Mouse (Mus musculus): ENCODE measurements around the gene Fermt1. TPM values are rescaled to one million over a fixed set of nuclear protein-coding genes. Genes with fewer than 3 reads are reported as not detected.

Fermt1 gene
- polyA plus RNA-seq (2016; fragmentation: Nextera tagmentation; extraction: Ambion mirVana): 20.2 and 22.7 TPM in 2 replicates

DNA sequence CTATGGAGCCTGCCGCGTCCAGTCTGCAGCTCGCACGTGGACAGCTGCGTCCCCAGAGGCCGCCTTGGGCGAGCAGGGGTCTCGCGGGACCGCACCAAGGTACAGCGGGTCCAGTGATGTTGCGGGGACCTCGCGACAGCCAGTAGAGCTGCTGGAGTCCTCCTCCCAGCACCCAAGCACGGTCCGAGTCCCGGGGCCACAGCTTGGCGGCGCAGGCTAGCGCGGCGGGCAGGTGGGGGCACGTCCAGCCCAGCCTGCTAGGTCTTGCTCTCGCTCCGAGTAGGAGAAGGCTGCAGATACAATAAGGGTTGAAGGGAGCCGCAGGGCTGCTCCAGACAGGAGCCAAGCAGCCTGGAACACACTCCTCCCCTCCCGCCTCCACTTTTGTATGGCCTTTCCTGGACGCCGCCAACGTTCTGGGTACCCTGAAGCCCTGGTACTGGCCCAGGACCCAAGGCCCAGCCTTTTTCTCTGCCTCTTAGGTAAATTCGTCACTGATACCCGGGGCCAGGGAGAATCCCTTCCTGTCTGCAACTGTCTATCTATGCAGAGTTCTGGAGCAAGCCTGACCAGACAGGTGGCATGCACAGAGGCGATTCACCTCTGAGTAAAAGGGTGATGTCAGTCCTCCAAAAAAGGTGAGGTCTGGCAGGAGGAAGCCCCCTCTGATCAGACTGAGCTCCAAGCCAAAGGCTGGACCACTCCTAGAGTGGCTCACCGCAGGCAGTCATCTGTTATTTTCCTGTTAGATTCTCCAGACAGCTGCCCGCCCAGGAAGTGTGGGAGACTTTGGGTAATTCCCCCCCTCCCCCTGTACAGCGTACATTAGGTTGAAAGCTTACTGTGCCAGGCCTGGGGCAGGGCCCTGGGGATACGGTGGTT is at the start of gene Fermt1:
TSS of gene Fermt1 (minus strand) at position 581 of the 882 bp plus-strand sequence.
- WGBS: 3% methylated on average over 37 of the region's 37 CpGs
- H3K27ac ChIP-seq (replicated peaks): peak within 1 kb of the TSS; percentile 75

DNA sequence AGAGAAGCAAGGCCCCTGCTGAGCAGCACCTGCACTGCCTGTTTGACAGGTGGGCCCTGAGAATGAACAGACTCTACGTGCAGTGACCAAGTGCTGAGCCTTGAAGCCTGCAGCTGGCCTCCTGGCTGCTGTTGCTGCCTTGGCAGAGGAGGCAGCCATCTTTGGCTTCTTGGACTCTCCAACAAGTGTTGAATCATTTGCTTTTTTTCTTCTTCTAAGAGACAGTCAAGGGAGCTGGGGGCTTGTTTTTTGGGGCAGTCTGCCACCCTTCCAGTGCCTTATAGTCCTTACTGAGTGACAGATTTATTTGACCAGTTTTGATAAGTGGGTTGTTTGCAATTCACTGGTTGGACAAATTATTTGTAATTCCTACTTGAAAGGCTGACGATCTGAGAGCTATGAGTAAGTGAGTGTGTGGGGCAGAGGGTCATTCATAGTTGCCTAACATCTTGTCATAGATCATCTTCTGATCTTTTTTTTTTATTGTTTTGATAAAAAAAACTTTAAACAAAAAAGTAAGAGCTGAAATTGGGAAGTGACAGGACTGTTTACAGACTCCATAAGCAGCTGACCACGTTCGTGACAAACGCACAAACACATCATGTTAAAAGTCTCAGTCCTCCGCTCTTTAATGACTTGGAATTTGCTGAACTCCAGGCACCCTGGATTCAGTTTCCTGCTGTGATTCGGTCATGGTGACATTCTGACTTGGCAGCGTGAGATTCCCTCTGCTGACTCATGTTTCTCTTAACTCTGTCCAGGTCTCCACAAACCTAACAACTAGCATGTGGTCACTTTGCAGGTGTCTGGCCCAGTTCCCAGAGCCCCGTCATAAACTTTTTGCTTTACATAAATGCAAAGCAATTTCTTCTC is 47.2 kb upstream of the Fermt1 start:
- H3K9me3 ChIP-seq: no peaks in the 10 kb centered on the region
- no peak overlapping the region for H3K4me3 ChIP-seq
- WGBS: 60% methylated on average over 9 of the region's 9 CpGs
- no peaks in the 10 kb centered on the region for H3K4me1 ChIP-seq
- no peaks in the 10 kb centered on the region for H3K27me3 ChIP-seq (replicated peaks; ENCODE audit: low read depth, poor library complexity, severe bottlenecking)
- no peaks in the 10 kb centered on the region for H3K36me3 ChIP-seq (replicated peaks)
- H3K27ac ChIP-seq (replicated peaks): no peak overlapping the region
- DNase-seq (ENCODE audit: low spot score): no peak

More for the DNA sequence above, at the start of gene Fermt1:
- H3K4me3 ChIP-seq: peak within 1 kb of the TSS; percentile 57
- DNase-seq (ENCODE audit: low spot score): peak; percentile 65
- no peaks in the 10 kb centered on the region for H3K36me3 ChIP-seq (replicated peaks)
- H3K9me3 ChIP-seq: no peaks in the 10 kb centered on the region
- peaks cover 60% of the 10 kb centered on the region for H3K27me3 ChIP-seq (replicated peaks; ENCODE audit: low read depth, poor library complexity, severe bottlenecking)
- H3K4me1 ChIP-seq: peaks cover 14% of the 10 kb centered on the region

DNA sequence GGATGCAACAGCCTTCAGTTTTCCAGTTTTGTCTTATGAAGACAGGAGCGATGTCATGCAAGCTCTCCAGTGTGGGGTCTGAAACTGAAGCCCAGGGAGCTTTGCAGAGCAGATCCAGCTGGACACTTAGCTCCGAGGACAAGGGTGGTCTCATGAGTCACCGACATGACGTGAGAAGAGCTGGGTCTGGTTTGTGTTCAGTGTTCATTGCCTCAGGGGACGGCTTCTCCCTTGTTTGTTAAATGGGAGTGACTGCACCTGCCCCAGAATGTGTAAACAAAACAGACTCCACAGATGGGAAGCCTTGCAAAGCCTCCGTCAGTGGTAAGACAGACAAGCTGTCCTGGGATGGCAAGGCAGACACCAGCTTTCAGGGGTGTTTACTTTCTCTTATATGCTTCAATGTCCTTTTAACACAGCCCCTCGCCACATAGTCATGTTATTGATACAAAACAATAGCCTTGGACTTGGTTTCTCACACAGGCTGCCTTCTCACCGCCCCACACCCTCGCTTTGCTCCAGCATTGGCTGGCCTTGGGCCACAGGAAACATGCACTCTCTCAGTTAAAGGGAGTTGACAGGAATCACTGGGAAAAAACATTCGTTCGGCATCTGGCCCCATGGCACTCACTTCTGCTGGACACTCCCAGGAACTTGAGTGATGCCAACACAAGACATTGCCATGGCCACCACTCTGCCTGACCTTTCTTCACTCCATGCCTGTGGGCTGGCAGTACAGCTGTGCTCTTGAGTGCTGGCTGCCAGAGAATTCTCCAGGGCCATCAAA is 44.3 kb upstream of the Fermt1 start:
- Histone ChIP-seq H3K9me3 (no peaks in the 10 kb centered on the region), H3K36me3 (replicated peaks) (no peaks in the 10 kb centered on the region), H3K4me3 (no peak overlapping the region), H3K4me1 (no peaks in the 10 kb centered on the region), H3K27me3 (replicated peaks; ENCODE audit: low read depth, poor library complexity, severe bottlenecking) (no peaks in the 10 kb centered on the region), H3K27ac (replicated peaks) (no peak overlapping the region)
- no peak for DNase-seq (ENCODE audit: low spot score)
- 59% methylated on average over 11 of the region's 11 CpGs for WGBS

- Histone ChIP-seq H3K27me3 (replicated peaks; ENCODE audit: low read depth, poor library complexity, severe bottlenecking) (no peaks in the 10 kb centered on the region), H3K4me1 (no peaks in the 10 kb centered on the region), H3K36me3 (replicated peaks) (no peaks in the 10 kb centered on the region), H3K9me3 (no peaks in the 10 kb centered on the region), H3K4me3 (no peak overlapping the region), H3K27ac (replicated peaks) (no peak overlapping the region)
- no peak for DNase-seq (ENCODE audit: low spot score)
- WGBS: 88% methylated on average over 2 of the region's 2 CpGs
These were observed 27.6 kb upstream of the Fermt1 start for GRCm38 (mm10) chr2:132973346-132973745.

GRCm38 (mm10) chr2:132970772-132971173 is 25.1 kb upstream of the Fermt1 start:
- no peaks in the 10 kb centered on the region for H3K36me3 ChIP-seq (replicated peaks)
- H3K9me3 ChIP-seq: no peaks in the 10 kb centered on the region
- no peak overlapping the region for H3K4me3 ChIP-seq
- H3K27ac ChIP-seq (replicated peaks): no peak overlapping the region
- 43% methylated on average over 4 of the region's 4 CpGs for WGBS
- no peaks in the 10 kb centered on the region for H3K27me3 ChIP-seq (replicated peaks; ENCODE audit: low read depth, poor library complexity, severe bottlenecking)
- no peak for DNase-seq (ENCODE audit: low spot score)
- H3K4me1 ChIP-seq: no peaks in the 10 kb centered on the region

GRCm38 (mm10) chr2:132957786-132958185 is 12.1 kb upstream of the Fermt1 start:
- Histone ChIP-seq H3K27me3 (replicated peaks; ENCODE audit: low read depth, poor library complexity, severe bottlenecking) (no peaks in the 10 kb centered on the region), H3K27ac (replicated peaks) (no peak overlapping the region), H3K4me1 (no peaks in the 10 kb centered on the region), H3K9me3 (no peaks in the 10 kb centered on the region), H3K4me3 (no peak overlapping the region), H3K36me3 (replicated peaks) (no peaks in the 10 kb centered on the region)
- 62% methylated on average over 1 of the region's 1 CpGs for WGBS
- no peak for DNase-seq (ENCODE audit: low spot score)

DNA sequence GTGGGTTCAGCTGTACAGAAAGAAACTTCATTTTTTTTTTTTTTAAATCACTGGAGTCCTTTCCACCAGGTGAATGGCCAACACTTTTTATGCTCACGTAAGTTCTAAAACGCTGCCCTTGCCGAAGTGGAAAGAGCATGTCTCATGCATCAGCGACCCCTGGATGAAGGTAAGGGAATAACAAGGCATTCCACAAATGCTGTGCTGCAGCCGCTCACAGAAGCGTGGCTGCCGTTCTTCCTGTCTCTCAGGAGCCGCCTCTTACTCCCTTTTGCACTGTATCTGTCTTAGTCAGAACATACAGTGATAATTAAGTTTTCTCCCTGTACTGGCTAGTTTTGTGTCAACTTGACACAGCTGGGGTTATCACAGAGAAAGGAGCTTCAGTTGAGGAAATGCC is 6.5 kb upstream of the Fermt1 start:
- Histone ChIP-seq H3K9me3 (no peaks in the 10 kb centered on the region), H3K4me1 (no peaks in the 10 kb centered on the region), H3K4me3 (no peak overlapping the region), H3K27me3 (replicated peaks; ENCODE audit: low read depth, poor library complexity, severe bottlenecking) (peaks cover 13% of the 10 kb centered on the region), H3K27ac (replicated peaks) (no peak overlapping the region), H3K36me3 (replicated peaks) (no peaks in the 10 kb centered on the region)
- DNase-seq (ENCODE audit: low spot score): peak; percentile 54
- WGBS: 6% methylated on average over 8 of the region's 8 CpGs

- Histone ChIP-seq H3K4me1 (peaks cover 14% of the 10 kb centered on the region), H3K4me3 (no peak overlapping the region), H3K36me3 (replicated peaks) (no peaks in the 10 kb centered on the region), H3K27me3 (replicated peaks; ENCODE audit: low read depth, poor library complexity, severe bottlenecking) (peaks cover 52% of the 10 kb centered on the region), H3K27ac (replicated peaks) (no peak overlapping the region), H3K9me3 (no peaks in the 10 kb centered on the region)
- WGBS: 80% methylated on average over 7 of the region's 7 CpGs
- DNase-seq (ENCODE audit: low spot score): no peak
These were observed 2.5 kb upstream of the Fermt1 start for GRCm38 (mm10) chr2:132948174-132948573.

DNA sequence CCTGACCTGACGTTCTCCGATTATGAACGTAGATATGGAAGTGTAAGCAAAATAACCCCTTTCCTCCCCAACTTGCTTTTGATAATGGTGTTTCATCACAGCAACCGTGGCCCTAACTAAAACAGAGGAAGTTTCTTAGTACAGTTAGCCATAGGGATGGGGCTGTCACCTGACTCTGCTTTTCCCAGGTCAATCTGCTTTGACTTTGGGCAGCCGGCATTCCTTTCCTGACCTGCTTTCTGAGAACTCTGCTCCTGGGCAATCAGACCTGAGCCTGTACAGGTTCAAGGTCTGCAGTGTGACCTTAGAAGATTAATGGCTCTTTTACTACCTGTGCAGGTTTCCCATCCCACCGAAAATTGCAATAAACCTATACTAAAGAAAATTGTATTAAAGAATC is 1.3 kb upstream of the Fermt1 start:
- peaks cover 60% of the 10 kb centered on the region for H3K27me3 ChIP-seq (replicated peaks; ENCODE audit: low read depth, poor library complexity, severe bottlenecking)
- 77% methylated on average over 6 of the region's 6 CpGs for WGBS

GRCm38 (mm10) chr2:132944711-132945325 is 888 bp downstream of the Fermt1 start:
- WGBS: 5% methylated on average over 24 of the region's 24 CpGs
- Histone ChIP-seq H3K9me3 (no peaks in the 10 kb centered on the region), H3K36me3 (replicated peaks) (no peaks in the 10 kb centered on the region), H3K27me3 (replicated peaks; ENCODE audit: low read depth, poor library complexity, severe bottlenecking) (peaks cover 60% of the 10 kb centered on the region), H3K4me1 (peaks cover 14% of the 10 kb centered on the region), H3K27ac (replicated peaks) (peak overlapping the region; percentile 75), H3K4me3 (peak overlapping the region; percentile 57)
- DNase-seq (ENCODE audit: low spot score): no peak

More for the DNA sequence above, 1.3 kb upstream of the Fermt1 start:
- Histone ChIP-seq H3K9me3 (no peaks in the 10 kb centered on the region), H3K36me3 (replicated peaks) (no peaks in the 10 kb centered on the region), H3K4me3 (no peak overlapping the region), H3K4me1 (peaks cover 14% of the 10 kb centered on the region), H3K27ac (replicated peaks) (no peak overlapping the region)
- no peak for DNase-seq (ENCODE audit: low spot score)

- H3K27me3 ChIP-seq (replicated peaks; ENCODE audit: low read depth, poor library complexity, severe bottlenecking): peaks cover 60% of the 10 kb centered on the region
- no peak for DNase-seq (ENCODE audit: low spot score)
These were observed 1.7 kb downstream of the Fermt1 start for GRCm38 (mm10) chr2:132943997-132944396.

More at GRCm38 (mm10) chr2:132943997-132944396, 1.7 kb downstream of the Fermt1 start:
- no peaks in the 10 kb centered on the region for H3K36me3 ChIP-seq (replicated peaks)
- no peak overlapping the region; the same call in 1 of the 2 replicates for H3K27ac ChIP-seq (replicated peaks)
- H3K9me3 ChIP-seq: no peaks in the 10 kb centered on the region
- H3K4me1 ChIP-seq: peaks cover 14% of the 10 kb centered on the region
- peak overlapping the region; percentile 33 for H3K4me3 ChIP-seq
- WGBS: 42% methylated on average over 13 of the region's 13 CpGs

Measured in embryonic facial prominence, embryonic 10.5 days (tissue).